Mouse (Mus musculus) lung, postnatal 25 days (tissue): ENCODE results near the gene Snx29.
A peak's percentile ranks its signal among the peaks of the same experiment; 100 is the strongest.
"Not testable (repeated sequence)": the region's sequence is repeated elsewhere in the genome, so short reads cannot be mapped to it uniquely, and the experiment has no call there.

Source experiments
- DNase-seq: peaks from one replicate; pipeline ENCODE4 v3.0.0; 2022; ENCODE audit warnings: low spot score

Snx29 gene

GRCm38 (mm10) chr16:11408726-11409125 is 86.0 kb downstream of the Snx29 start:
- no peak for DNase-seq

DNA sequence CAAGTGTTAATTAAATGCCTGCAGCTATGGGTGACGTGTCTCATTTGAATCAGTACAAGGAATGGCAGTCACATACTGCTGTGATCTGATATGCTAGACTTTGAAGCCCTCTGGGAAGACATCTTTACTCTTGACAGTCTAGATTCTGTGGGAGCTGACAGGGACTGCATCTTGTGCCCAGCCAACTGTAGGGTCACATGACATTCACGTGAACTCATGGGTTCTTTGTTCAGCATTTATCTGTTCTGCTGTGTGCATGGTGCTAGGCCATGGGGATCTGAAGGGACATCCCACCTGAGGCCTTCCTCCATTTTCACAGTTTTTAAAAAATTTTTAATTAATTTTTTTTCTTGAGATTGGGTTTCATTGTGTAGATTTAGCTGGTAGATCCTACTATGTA is 91.9 kb downstream of the Snx29 start:
- no peak for DNase-seq

DNA sequence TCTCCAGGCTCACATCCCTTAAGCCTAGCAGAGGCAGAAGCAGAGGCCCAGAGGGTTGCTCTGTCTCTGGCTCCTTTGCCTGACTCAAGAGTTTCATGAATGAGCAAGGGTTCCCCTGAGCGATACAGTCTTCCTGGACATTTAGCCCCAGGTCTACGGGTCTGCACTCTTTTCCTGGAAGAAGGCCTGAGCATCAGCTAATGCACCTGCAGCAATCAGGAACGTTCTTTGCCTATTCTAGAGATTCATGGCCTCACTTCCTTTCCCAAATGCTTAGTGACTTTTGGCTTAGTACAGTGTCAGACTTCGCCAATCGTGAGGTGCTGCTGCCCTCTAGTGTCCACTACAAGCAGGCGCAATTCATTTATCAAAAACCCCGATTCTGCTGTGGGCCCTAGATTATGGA is 95.5 kb downstream of the Snx29 start:
- peak; percentile 56 for DNase-seq

DNA sequence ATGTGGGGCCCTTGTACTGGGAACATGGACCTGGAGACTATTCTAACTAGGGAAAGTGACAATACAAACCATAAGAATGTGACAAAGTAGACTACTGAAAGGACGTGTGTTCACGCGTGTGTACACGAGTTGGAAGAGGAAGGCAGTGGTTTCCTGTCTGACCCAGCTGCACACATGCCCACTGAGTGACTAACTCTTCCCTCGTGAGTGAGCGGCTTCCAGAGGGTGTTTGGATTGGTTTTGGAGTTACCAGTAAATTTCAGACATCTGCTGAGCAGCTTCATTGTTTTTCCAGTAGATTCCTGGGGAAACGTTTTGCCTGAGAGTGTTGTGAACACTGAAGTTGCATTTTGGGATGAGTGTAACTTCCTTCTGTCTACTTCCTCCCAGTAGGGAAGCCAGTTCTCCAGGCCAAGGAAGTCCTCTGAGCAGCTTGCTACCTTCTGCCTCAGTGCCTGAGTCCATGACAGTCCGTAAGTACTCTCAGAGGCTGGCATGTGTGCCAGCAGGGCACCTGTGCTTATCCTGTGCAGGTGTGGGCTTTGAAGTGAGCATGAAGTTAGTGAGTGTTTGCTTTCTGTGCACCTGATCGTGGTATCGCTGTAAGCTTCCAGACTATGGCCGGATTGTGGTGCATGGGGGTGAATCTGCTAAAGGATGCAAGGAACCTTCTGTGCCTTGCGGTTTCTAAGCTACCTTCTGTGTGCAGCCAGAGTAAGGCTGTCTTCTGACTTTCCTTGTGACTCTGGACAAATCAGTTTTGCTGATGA is 97.8 kb downstream of the Snx29 start:
- DNase-seq = no peak

DNA sequence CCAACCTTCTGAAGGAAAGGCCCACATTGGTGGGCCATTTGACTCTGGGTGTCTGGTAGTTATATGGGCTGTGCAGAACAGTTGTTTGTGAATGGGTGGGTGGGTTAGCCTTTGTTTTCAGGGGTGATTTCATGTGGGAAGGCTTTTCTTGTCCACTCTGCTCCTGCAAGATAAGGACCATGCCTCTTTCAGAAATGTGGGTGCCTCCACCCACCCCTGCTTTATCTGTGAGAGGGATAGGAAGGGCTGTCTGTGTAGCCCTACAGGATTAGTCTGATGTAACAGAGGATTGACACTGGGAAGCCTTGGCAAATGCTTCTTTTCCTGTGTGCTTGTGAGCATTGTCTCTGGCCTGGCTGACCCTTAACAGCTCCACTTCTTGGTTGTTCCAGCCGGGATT is 99.5 kb downstream of the Snx29 start:
- DNase-seq = no peak

DNA sequence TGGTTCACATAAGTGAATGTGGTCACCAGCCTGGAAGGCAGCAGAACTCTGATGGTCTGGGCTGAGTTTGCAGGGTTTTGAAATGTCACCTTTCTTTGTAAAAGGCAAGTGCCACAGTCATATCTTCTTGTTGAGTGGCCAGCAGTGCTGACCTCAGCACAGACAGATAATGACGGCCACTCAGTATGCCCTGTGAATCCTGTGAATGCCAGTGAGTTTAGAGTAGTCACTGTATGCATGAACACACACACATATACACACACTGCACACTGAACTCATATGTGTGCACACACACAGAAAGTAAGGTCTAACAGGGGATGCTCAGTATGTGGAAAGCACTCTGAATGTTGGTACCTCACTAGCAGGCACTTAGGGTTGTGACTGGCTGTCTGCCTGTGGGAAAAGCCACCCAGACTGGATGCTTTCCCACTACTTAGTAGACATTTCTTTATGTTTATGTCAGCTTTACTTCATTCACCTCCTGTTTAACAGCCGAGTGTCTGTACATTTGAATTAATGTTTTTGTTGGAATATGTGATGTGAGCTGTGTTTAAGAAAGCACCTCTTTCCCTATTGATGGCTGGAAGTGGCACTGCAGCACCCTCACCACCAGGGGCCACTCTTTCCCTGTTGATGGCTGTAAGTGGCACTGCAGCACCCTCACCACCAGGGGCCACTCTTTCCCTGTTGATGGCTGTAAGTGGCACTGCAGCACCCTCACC is 100.3 kb downstream of the Snx29 start:
- no peak for DNase-seq

DNA sequence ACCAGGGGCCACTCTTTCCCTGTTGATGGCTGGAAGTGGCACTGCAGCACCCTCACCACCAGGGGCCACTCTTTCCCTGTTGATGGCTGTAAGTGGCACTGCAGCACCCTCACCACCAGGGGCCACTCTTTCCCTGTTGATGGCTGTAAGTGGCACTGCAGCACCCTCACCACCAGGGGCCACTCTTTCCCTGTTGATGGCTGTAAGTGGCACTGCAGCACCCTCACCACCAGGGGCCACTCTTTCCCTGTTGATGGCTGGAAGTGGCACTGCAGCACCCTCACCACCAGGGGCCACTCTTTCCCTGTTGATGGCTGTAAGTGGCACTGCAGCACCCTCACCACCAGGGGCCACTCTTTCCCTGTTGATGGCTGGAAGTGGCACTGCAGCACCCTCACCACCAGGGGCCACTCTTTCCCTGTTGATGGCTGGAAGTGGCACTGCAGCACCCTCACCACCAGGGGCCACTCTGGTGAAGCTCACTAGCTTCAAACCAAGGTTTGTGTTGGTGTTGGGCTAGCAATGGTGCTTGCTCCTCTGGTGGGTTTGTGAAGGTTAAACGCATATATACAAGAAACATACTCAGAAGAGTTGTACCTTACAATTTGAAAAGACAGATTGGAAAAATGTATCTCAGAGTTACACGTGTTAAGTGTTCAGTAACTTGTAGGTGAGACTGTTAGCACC is 101.0 kb downstream of the Snx29 start:
- DNase-seq = peak; percentile 41

DNA sequence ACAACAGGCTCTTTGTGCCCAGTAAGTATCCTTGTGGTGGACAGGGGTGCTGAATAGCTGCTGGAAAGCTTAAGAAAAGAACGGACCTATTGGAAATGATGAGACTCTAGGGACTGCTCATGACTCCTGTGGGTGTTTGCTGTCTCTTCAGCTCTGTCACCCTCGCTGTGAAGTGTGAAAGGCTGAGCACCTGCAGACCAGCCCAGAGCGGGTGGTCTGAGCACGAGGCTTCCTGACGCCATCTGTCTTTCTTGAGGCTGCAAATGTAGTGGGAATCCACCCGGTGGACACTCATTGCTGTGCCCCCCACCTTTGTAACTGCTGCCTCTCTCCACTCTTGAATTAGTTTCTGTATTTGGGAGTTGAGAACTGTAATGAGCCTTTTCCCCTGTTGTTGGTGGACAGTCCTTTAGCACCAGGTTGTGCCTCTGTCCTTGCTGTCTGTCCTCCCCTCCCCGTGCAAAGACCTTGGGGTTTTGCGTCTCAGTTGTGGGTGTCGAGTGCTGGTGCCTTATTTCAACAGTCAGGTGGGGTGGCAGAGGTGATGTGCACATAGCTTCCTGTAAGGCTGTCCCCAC is 101.9 kb downstream of the Snx29 start:
- DNase-seq = no peak

GRCm38 (mm10) chr16:11425279-11425678 is 102.6 kb downstream of the Snx29 start:
- DNase-seq = peak; percentile 62

GRCm38 (mm10) chr16:11426810-11427537 is 104.3 kb downstream of the Snx29 start:
- no peak for DNase-seq

GRCm38 (mm10) chr16:11429784-11430183 is 107.1 kb downstream of the Snx29 start:
- DNase-seq = no peak

DNA sequence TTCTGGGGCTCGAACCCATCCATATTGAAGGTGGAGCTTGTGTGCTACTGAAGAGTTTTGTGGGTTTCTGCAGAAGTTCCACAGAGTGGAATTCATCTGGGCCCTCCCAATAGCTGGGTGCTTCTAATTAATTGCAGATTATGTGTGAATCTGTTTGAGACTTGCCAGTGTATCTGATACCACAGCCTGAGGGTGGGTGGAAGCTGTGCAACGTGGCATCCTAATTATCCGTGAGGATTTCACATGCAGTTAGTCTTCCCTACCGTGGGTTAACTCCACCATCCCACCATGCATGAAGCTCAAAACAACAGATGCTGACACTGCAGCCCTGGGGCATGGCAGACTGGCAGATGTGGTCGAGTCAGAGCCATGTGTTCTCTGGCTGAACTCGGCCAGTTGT is 107.8 kb downstream of the Snx29 start:
- no peak for DNase-seq

- DNase-seq = no peak
These were observed 111.1 kb downstream of the Snx29 start for GRCm38 (mm10) chr16:11433779-11434178.

GRCm38 (mm10) chr16:11437641-11438040 is 114.9 kb downstream of the Snx29 start:
- DNase-seq = no peak

- peak; percentile 78 for DNase-seq
These were observed 116.7 kb downstream of the Snx29 start for GRCm38 (mm10) chr16:11439417-11439816.

- no peak for DNase-seq
These were observed 118.9 kb downstream of the Snx29 start for GRCm38 (mm10) chr16:11441616-11442015.

DNA sequence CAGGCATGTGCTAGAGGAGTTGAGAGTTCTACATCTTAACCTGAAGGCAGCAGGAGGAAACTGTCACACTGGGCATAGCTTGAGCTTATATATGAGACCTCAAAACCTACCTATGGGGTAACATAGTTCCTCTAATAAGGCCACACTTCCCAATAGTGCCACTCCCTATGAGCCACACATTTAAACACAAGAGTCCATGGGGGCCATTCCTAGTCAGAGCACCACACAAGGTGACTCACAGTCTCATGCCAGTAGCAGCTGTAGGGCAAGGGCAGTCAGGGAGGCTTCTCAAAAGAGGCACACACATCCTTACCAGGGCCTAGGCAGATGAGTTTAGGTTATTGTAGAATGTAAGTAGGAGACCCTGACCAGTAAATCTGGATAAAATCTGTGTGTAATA is 119.8 kb downstream of the Snx29 start:
- no peak for DNase-seq

GRCm38 (mm10) chr16:11444626-11445025 is 121.9 kb downstream of the Snx29 start:
- DNase-seq = no peak

- DNase-seq = peak; percentile 78
These were observed 124.3 kb downstream of the Snx29 start for GRCm38 (mm10) chr16:11446977-11447376.

DNA sequence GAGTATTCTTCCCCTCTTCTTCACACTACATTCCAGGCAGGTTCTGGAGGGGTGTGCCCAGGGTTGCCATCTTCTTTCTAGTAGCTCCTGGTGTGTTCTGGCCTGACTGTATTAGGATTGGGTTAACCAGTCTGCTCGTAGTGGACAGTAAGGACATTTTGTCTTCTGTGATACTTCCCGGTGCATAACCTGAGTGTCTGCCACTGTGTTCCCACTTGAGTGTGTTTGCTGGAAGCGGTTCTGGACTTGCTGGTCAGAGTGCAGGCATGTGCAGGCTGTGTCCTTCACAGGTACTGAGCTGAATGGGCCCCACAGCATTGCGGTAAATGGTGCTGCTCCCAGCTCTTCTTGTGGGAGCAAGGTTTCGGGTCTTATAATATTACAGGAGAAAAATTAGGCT is 125.2 kb downstream of the Snx29 start:
- peak; percentile 46 for DNase-seq

GRCm38 (mm10) chr16:11448696-11449095 is 126.0 kb downstream of the Snx29 start:
- DNase-seq = not testable (repeated sequence)

- no peak for DNase-seq
These were observed 126.6 kb downstream of the Snx29 start for GRCm38 (mm10) chr16:11449344-11449743.
